Mouse (Mus musculus) CH12.LX (cell line): ENCODE data around the gene A330070K13Rik.

ENCODE experiments used
- CTCF ChIP-seq, 2 experiments: IDR thresholded peaks in 1 of 2; conservative IDR thresholded peaks in 1 of 2; 2 replicates each; pipeline ENCODE4 v1.5.1; 2011 to 2012; ENCODE audit warnings: low read depth in 2 of 2, low read length in 2 of 2, improper control_type of control experiment in 1 of 2, inconsistent platforms in 1 of 2, mild to moderate bottlenecking in 1 of 2, moderate library complexity in 1 of 2
- E2F4 ChIP-seq: IDR thresholded peaks from 2 replicates; pipeline ENCODE4 v1.6.1; 2011; ENCODE audit warnings: low read depth, low read length, improper control_type of control experiment; ENCODE audit not compliant: insufficient replicate concordance
- KAT2A ChIP-seq: IDR thresholded peaks from 2 replicates; pipeline ENCODE4 v1.6.1; 2012; ENCODE audit warnings: low read length, improper control_type of control experiment, inconsistent platforms; ENCODE audit not compliant: insufficient replicate concordance
- SIN3A ChIP-seq: IDR thresholded peaks from 2 replicates; pipeline ENCODE4 v1.6.1; 2012; ENCODE audit warnings: low read length, improper control_type of control experiment, inconsistent platforms
- TBP ChIP-seq: conservative IDR thresholded peaks from 2 replicates; pipeline ENCODE4 v1.6.1; 2011; ENCODE audit warnings: low read depth, low read length, improper control_type of control experiment
- TCF12 ChIP-seq: IDR thresholded peaks from 2 replicates; pipeline ENCODE4 v1.6.1; 2014; ENCODE audit warnings: low read depth, mild to moderate bottlenecking, inconsistent platforms, low read length, improper control_type of control experiment

- TF ChIP-seq SIN3A (no peak), E2F4 (no peak), TBP (no peak), TCF12 (no peak), CTCF (conservative IDR thresholded peaks at IDR 0.05 in 1 of 2, IDR thresholded peaks at IDR 0.05 in 1 of 2; ENCODE audit: low read depth in 2 of 2, low read length in 2 of 2) (no peak), KAT2A (no peak)
Measured at GRCm38 (mm10) chr5:130411516-130411915, 27.1 kb upstream of the A330070K13Rik start.
